Mouse (Mus musculus): ENCODE measurements around the gene Cacng7.
A peak's percentile ranks its signal among the peaks of the same experiment; 100 is the strongest.

Gene Cacng7

DNA sequence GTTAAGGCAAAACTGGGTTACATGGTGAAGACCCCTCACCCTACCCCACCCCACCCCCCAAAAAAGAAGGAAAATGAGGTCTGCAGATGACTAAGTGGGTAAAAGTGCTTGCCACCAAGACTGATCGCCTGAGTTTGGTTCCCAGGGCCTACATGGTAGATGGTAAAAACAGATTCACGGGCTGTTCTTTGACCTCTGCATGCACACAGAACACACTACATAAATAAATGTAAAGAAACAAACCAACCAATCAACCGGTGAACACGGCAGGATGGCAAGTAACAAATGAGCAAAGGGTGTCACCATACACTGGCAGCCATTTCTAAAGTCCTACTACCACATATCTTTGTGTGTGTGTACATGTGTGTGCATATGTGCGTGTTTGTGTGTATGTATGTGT is 15.6 kb downstream of the Cacng7 start:
- no peak for DNase-seq

DNA sequence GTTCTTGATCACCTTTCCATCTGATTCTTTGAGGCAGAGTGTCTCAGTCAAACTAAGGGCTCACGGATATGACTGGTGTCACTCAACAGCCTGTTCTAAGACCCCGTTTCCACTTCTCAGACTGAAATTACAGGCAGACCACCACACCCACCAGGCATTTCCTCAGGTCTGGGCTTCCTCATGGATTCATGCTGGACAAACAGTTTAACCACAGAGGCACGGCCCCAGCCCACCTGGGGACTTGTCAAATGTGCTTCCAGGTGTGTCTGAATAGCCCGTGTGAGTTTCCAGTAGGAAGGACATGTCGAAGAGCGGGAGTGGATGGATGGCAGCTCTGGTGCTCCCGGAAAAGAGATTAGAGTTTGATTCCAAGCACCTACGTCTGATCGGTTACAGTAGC is 17.0 kb downstream of the Cacng7 start:
- DNase-seq = no peak

DNA sequence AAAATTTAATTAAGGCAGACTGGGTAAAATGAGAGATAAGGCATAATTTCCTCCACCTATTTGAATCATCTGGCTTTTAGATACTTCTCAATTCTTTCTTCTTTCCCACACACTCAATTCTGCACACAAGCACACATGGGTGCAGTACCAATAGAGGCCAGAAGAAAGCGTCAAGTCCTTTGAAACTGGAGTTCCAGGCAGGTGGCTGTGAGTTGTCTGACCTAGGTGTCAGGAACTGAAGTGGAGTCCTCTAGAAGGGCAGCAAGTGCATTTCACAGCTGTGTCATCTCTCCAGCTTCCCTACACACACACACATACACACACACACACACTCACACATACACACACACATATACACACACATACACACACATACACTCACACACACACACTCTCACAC is 18.8 kb downstream of the Cacng7 start:
- DNase-seq = no peak

DNA sequence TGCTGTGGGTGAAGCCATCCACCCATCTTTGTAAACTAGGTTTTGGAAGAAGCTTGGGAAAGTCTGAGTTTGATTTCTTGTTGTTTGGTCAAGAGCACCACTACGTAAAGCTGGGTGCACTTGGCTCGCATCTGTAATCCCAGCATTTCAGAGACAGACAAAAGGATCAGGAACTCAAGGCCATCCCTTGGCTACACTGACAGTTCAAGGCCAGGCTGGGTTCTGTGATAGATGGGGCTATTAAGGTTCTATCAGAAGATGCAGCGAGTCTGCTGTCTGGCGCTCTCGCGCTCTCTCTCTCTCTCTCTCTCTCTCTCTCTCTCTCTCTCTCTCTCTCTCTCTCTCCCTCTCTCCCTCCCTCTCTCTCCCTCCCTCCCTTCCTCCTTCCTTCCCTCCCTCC is 22.1 kb downstream of the Cacng7 start:
- DNase-seq = no peak

DNA sequence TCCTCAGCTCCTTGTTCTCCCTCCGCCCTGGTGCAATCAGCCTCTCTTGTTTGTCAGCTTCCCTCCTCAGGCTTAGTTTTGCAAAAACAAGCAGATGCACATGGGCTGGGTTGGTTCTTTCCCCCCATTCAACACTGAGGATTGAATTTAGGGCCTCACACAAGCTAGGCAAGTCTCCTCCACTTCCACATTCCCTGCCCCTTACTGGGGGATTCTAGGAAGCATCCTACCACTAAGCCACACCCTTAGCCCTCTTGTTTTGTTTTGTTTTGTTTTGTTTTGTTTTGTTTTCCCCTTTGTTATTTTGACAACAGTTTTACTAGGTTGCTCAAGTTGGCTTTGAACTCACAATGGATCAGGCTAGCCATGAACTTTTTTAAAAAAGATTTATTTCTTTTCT is 27.9 kb downstream of the Cacng7 start:
- DNase-seq = no peak

DNA sequence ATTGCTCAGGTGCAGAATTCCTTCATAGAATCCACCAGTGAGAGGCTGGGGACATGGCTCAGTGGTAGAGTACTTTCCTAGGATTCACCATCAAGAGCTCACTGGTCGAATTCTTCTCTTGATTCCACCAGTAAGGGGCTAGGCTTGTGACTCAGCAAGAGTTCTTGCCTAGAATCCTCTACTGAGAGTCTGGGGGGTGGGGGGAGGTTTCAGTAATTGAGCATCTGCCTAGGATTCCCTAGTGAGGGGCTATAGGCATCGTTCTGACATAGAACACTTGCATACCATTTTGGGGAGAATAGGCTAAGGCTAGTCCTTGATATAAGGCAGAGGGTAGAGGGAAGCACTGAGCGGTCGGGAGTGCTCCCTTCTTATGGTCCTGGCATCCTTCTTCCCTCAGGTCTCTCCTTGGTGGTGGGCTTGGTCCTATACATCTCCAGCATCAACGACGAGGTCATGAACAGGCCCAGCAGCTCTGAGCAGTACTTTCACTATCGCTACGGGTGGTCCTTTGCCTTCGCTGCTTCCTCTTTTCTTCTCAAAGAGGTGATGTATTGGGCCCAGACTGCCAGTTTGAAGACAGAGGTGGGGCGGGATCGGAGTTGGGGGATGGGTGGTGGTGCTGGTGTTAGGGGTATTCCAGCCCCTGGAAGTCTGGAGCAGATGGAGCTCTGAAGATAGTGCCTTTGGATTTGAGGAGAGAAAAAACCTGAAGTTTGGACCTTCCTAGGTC is 33.0 kb downstream of the Cacng7 start:
- no peak for DNase-seq

DNA sequence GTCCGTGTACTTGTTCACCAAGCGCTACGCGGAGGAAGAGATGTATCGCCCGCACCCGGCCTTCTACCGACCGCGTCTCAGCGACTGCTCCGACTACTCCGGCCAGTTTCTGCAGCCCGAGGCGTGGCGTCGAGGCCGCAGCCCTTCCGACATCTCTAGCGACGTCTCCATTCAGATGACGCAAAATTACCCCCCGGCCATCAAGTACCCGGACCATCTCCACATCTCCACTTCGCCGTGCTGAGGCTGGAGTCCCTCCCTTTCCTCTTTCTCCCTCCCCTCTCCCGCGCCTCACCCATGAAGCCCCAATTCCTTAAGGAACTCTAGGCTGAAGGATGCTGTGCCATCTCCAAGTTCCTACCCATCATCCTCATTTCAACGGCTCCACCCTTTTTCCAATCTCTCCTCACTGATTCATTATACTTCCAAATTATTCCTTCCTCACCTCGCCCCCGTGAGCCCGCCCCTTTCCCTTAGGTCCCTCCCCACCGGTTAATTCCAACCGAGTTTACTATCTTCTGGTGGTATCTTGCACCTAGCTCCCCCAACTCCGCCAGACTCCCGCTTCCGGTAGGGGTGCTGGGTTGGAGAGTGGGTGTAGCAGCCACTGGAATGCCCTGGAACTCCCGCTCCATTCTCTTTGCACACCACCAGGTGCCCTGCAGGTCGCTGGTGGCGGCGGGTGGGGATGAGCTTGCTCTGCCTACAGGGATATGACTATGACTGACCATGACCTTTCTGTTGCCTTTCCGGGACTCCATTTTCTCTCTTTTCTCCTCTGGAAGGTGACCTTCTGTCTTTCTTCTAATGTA is 34.2 kb downstream of the Cacng7 start:
- DNase-seq = no peak

DNA sequence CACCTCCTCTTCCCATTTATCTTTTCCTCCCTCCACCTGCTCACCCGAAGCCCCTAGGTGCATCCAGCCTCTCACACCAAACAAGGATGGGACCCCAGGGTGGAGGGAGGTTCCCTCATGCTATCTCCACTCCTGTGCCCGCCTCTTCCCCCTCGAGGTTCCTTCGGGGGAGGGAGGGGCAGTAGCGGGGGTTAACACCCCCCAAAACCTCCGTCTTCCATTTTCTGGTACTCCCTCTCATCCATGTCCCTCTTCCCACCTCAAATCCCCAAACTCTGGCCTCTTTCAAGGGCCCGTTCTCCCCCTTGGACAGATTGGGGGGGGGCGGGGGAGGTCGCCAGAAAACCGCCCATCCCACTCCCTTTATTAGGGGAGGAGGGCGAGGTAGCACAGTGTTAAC is 34.8 kb downstream of the Cacng7 start:
- no peak for DNase-seq

DNA sequence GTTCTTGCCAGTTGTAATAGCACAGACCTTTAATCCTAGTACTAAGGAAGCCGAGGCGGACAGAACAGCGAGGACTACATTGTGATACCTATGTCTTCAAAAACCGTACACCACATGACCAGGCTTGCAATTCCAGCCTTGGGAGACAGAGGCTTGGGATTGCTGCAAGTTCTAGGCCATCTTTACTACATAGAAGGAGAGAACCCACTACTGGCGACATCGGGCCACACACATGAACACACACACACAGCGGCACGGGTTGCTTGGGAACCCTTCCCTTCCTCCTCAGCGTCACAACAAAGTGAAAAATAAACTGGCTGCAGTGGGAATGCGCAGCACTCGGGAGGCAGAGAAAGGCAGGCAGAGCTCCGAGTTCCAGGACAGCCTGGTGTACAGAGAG is 35.6 kb downstream of the Cacng7 start:
- no peak for DNase-seq

DNA sequence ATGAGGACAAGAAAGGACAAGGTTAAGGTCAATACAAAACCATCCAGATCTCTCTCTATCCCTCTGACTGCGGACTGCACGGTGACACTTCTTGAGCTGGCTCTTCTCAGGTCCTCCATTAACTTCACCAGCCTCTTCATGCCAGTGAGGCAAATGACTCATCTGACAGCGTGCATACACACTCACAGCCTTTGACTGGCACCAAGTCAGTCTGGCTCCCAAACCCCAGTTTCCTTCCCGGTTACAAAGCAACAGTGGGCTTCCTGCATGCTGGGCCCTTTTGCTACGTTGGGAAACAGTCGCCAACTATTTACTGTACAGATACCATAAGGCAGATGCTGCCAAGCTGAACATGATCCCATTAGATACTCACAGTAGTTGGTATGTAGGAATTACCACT is 36.4 kb downstream of the Cacng7 start:
- DNase-seq = no peak

DNA sequence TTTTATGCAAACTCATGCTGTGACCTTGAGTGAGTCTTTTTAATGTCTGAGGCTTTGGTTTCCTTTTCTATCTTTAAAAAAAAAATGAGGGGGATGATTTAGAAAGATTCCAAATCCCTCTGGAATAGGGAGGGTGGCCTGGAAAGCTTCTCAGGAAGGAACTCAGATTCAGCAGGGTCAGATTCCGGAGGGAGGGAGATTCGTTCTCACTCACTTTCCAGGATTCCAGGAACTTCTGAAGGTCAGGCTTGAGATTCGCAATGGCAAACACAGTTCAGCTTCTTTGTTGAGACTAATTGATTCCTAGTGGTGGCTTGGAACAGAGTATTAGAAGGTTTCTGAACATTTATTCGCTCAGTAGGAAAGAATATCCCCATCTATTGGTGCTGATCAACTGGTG is 37.7 kb downstream of the Cacng7 start:
- DNase-seq = no peak

DNA sequence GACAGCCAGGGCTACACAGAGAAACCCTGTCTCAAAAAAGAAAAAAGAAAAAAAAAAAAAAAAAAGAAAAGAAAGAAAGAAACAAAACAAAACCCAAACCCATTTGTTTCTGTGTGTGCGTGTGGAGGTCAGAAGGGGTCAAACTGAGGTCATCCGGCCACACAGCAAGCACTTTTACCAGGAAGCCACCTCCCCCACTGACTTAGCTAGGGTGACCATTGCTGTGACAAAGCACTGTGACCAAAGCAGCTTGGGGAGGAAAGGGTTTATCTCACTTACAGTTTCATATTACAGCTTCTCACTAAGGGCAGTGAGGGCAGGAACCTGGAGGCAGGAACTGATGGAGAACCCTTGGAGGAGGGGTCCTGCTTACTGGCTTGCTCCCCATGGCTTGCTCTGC is 39.6 kb downstream of the Cacng7 start:
- no peak for DNase-seq

DNA sequence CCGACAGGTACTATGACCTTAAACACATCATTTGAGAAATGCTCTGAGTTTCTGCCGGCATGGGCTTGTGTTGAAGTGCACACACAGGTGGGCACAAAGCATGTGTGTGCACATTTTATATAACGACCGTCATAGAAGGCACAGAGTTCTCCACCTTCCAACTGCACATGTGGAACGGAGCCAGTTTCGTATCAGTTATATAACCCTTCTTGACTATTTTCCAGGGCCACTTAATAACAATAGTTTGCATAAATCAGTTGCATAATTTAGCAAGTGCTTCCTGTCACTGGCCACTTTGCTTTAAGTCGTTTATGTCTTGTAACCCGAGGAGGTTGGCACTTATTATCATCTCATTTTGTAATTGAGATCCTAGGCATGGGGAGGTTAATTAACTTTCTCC is 41.0 kb downstream of the Cacng7 start:
- peak; percentile 17 for DNase-seq

DNA sequence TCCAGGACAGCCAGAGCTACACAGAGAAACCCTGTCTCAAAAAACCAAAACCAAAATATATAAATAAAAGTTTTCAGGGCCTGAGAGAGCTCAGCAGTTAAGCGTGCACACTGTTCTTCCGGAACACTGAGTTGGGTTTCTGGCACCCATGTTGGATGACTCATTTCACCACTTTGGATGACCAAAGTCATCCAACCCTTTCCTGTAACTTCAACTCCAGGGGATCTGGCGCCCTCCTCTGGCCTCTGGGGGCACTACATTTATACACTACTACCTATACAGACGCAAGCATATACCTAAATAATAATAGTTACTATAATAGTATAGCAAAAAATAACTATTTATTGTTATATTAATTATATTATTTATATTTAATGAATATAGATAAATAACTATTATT is 44.1 kb downstream of the Cacng7 start:
- DNase-seq = peak; percentile 72

DNA sequence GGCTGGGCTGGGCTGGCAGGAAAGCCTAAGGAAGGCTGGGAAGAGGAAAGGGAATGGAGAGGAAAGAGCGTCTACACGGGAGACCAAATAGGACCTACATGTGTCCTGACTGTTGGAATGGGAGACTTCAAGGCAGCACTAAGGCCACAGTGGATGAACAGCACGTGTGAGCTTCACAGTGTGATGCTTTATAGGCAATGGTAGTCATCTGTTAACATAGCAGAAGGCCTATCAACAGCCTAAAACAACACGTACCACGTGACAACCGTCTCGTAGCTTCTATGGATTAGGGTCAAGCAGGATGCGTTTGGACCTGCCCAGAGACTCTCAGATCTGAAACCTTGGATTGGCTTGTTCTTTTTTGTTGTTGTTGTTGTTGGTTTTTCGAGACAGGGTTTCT is 49.4 kb downstream of the Cacng7 start:
- DNase-seq = no peak

DNA sequence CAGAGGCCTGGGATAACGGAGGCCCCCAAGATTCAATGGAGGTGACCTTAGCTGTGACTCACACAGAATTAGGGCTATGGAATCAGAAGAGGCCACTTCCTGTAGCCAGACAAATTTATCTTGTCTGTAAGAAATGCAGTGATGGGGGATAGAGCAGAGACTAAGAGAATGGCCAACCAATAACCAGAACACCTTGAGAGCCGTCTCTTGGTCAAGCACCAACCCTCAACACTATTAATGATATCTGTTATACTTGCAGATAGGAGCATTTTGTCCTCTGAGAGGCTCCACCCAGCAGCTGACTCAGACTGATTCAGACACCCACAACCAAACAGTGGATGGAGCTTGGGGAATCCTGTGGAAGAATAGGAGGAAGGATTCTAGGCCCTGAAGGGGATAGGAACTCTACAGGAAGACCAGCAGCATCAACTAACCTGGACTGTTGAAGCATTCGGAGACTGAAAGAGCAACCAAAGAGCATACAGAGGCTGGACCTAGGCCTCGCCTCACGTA is 52.1 kb downstream of the Cacng7 start:
- DNase-seq = no peak

DNA sequence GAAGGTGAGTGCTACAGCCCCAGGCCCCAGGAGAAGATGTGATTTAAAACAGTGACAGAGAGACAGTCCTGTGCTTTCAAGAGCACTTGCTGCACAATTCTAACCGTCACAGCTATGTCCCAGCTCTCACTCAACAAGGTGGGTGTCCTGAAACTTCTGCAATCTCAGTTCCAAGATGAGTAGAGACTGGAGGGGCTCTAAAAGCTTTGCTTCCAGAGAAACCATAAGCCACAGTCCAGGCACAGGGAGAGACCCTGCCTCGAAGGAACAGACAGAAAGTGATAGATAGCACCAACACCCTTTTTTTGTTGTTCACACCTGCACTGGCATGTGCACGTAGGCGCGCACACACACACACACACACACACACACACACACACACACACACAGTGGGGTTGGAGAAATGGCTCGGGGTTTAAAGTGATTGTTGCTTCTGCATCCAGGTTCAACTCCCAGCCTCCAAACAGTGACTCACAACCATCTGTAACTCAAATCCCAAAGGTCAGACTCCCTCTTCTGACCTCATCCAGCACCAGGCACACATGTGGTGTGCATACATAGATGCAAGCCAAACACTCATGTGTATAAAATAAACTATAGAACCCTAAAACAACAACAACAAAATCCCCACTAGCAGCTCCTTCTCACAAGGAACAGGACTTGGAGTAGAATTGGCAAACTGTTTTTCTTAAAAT is 53.4 kb downstream of the Cacng7 start:
- DNase-seq = no peak

DNA sequence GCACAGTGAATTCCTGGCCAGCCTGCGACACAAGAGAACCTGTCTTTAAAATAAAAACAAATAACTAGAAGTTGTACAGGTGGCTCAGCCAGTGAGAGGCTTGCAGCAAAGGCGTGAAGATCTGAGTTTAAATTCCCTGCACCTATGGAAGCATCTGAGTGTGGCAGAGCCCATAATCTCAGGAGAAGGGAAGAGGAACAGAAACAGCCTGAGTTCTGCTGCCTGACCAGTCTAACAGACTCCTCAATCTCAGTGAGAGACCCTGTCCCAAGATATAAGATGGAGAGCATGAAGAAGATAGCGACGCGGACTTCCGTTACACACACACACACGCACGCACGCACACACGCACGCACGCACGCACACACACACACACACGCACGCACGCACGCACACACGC is 55.0 kb downstream of the Cacng7 start:
- DNase-seq = no peak

DNA sequence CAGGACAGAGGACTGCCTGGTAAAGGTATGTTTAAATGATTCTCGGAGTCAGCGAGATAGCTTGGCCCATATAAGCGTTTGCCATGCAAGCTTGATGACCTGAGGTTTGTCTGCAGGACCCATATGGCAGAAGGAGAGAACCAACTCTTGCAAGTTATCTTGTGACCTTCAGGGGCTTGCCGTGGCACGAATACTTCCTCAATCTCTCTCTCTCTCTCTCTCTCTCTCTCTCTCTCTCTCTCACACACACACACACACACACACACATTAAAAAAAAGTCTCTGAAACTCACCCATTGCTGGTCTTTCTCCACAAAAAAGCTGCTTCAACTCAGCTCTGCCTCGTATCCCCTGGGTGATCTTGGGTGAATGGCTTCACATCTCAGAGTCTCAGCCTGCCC is 56.1 kb downstream of the Cacng7 start:
- DNase-seq = no peak

DNA sequence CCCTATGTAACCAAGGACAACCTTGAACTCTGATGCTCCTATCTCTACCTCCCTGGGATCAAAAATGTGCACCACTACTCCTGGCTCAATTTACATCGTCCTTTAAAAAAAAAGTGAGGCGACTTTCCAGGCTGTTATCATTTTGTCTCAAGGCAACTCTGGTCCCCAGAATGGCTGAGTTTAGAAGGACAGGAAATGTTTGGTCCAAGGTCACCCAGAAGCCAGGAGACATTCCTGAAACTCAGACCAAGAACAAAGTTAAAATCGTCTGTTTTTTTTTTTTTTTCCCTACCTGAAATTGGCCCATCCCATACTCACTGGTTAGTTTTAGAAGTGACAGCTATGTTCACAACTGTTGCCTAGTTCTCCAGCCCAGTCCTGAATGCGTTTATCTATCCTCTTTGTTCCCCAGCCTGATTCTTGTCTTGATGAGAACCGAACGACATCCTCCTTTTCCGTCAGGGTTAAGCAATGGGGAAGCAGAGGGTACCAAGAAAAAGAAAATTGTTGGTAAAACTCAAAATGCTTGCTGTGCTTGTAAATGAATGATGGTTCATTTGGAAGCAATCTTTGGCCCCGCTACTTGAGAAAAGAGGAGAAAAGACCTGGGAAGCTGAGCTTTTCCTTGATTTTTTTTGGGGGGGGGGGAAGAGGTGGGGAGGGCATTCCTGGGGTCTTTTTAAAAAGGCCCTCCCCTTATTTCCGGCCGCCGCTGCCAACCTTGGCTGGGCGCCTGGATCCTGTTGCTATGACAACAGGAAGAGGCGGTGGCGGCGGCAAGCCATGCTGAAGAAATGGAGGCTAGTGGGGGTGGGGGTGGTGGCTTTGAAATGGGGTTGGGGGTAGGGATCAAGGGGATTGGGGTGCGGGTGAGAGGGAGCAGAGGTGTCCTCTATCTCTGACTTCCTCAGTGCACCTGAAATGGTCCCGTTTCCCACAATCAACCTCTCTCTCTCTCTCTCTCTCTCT is 57.0 kb downstream of the Cacng7 start:
- peak; percentile 48 for DNase-seq

DNA sequence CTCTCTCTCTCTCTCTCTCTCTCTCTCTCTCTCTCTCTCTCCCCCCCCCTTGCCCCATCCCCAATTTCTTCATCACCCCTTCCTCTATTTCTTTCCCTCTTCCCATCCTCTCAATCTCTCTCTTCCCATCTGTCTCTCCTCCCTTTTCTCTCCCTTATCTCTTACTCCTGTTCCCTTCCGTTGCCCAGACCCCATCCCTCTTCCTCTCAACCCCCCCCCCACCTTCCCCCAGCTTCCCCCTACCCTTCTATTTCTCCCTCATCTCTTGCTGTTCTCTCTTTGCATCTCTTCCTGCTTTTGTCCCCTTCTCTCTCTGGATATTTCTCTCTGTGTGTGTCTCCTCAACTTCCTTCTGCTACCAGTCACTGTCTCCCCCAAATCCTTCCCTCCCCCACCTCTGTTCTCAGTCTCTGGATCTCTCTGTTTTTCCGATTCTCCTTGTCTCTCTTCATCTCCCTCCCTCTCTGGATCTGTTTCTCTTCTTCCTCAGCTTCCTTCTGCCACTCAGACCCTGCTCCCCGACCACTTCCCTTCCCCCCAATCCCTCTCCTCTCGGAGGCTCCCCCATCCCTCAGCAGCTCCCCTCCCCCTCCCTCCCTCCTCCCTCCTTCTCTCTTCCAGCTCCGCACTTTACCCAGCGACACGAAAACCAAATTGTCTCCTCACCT is 57.8 kb downstream of the Cacng7 start, which contains the start of gene Cacng8:
Cacng8 (plus strand) TSS at position 271 of the 668 bp plus-strand sequence.
- no peak for DNase-seq

DNA sequence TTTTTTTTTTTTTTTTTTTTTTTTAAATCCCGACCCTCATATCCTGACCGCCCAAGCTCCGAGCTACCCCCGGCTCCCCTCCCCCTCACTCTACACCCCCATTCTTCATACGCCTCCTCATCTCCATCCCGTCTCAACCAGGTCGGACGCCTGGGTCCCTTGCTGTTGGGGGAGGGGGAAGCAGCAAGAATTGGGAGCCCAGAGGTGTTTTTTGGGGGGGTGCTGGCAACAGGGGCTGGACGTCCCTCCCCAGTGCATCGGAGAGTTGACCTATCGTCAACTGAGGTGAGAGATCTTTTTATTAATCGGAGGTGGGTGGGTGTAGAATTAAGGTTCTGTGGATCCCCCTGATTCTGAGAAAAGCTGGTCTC is 58.3 kb downstream of the Cacng7 start:
- no peak for DNase-seq
